Mouse (Mus musculus) G1E (cell line): ENCODE measurements around the gene Vamp8. TPM values are rescaled to one million over a fixed set of nuclear protein-coding genes. Genes with fewer than 3 reads are reported as not detected.

Experiments used
- ATAC-seq: 2 replicates; pipeline ENCODE4 v1.8.0; 2016; ENCODE audit warnings: mild to moderate bottlenecking; ENCODE audit not compliant: insufficient number of reproducible peaks, poor library complexity, low FRiP score, severe bottlenecking; ENCODE audit errors: extremely low read depth
- DNase-seq: peaks from one replicate; pipeline ENCODE4 v3.0.0; 2012; ENCODE audit warnings: low spot score
- H3K27me3 ChIP-seq: 2 replicates; pipeline ENCODE4 v1.6.1; 2012; ENCODE audit warnings: mild to moderate bottlenecking, low read length, inconsistent platforms; ENCODE audit not compliant: insufficient read depth
- H3K36me3 ChIP-seq: replicated peaks from 2 replicates; pipeline ENCODE3; 2012; ENCODE audit warnings: mild to moderate bottlenecking, inconsistent platforms
- H3K4me1 ChIP-seq: 2 replicates; pipeline ENCODE4 v1.6.1; 2012; ENCODE audit warnings: low read depth, low read length, inconsistent platforms, mixed read lengths; ENCODE audit not compliant: insufficient read depth
- H3K4me3 ChIP-seq: 2 replicates; pipeline ENCODE4 v1.5.1; 2012; ENCODE audit warnings: low read depth, mild to moderate bottlenecking, inconsistent platforms, low read length, moderate library complexity, mixed read lengths
- H3K9me3 ChIP-seq: replicated peaks from 2 replicates; pipeline ENCODE4 v1.6.1; 2012; ENCODE audit warnings: inconsistent platforms
- CTCF ChIP-seq: IDR thresholded peaks from 2 replicates; pipeline ENCODE4 v1.5.1; 2012; ENCODE audit warnings: low read depth, low read length, inconsistent platforms, mixed read lengths
- GATA1 ChIP-seq: IDR thresholded peaks from 2 replicates; pipeline ENCODE4 v1.6.1; 2012; ENCODE audit warnings: borderline replicate concordance, low read length, inconsistent platforms, mixed read lengths
- GATA2 ChIP-seq: IDR thresholded peaks from 2 replicates; pipeline ENCODE4 v1.6.1; 2012; ENCODE audit warnings: low read depth, low read length, inconsistent platforms, borderline replicate concordance
- POLR2AphosphoS5 ChIP-seq: IDR thresholded peaks from 2 replicates; pipeline ENCODE4 v1.6.1; 2012; ENCODE audit warnings: low read depth, low read length, inconsistent platforms; ENCODE audit not compliant: insufficient replicate concordance
- TAL1 ChIP-seq: conservative IDR thresholded peaks from 2 replicates; pipeline ENCODE4 v1.6.1; 2012; ENCODE audit warnings: low read depth, low read length, inconsistent platforms, mixed read lengths
- polyA plus RNA-seq: library from polyadenylated mRNA; stranded (reverse); fragments of >175 nt; gene quantifications from 2 replicates; pipeline ENCODE4 v1.2.3, GENCODE M21; 2012
- total RNA-seq, 2 experiments: library from RNA; stranded (forward) in 1 of 2; stranded (reverse) in 1 of 2; fragments of 200-1000 nt in 1 of 2; fragments of >200 nt in 1 of 2; fragmentation: Nextera tagmentation in 1 of 2; gene quantifications; 2 replicates each; pipeline ENCODE4 v1.2.3; 2014 to 2017

The Vamp8 gene
- total and polyA plus RNA-seq, 3 experiments: 58.1 to 516 (median 261) TPM

DNA sequence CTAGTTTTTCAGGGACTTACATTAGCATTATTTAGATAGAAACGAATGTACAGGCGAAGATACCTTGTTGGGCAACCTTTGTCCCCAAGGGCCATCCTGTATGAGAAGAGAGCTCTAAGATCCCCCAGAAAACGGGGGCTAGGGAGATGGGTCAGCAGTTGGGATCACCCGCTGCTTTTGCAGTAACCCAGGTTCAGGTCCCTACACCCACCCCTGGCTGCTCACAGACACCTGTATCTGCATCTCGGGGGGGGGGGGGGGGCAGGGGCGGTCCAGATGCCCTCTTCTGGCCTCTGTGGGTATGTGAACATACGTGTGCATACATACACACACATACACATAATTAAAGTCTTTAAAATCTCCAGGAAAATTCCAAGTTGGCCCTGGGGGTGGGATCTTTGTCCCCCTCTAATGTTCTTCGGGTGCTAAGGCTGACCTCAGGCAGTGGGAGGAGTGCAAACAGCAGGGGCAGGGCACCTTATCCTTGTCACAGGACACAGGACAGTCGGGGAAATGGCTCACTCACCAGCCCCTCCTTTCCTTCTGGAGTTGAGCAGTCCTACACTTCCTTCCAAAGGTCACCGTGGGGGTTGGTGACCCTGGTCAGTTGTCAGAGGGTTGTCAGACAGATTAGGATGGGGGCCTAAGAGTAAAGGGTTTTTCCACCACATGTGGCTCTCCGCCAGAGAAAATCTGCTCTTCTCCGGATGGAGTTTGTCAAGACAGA lies 455 bp upstream of the Vamp8 start:
- peak; percentile 23; the same call in 1 of the 2 replicates for ATAC-seq
- no peaks in the 10 kb centered on the region for H3K9me3 ChIP-seq
- peak overlapping the region; percentile 87 for H3K4me3 ChIP-seq
- H3K27me3 ChIP-seq: no peaks in the 10 kb centered on the region
- peaks cover 77% of the 10 kb centered on the region for H3K36me3 ChIP-seq
- peaks cover 74% of the 10 kb centered on the region for H3K4me1 ChIP-seq
- DNase-seq: peak; percentile 64
- TF ChIP-seq TAL1 (no peak), CTCF (no peak), GATA1 (no peak), GATA2 (no peak), POLR2AphosphoS5 (0 out of 2 replicates have a peak, but pooled peaks have one; percentile 47)

DNA sequence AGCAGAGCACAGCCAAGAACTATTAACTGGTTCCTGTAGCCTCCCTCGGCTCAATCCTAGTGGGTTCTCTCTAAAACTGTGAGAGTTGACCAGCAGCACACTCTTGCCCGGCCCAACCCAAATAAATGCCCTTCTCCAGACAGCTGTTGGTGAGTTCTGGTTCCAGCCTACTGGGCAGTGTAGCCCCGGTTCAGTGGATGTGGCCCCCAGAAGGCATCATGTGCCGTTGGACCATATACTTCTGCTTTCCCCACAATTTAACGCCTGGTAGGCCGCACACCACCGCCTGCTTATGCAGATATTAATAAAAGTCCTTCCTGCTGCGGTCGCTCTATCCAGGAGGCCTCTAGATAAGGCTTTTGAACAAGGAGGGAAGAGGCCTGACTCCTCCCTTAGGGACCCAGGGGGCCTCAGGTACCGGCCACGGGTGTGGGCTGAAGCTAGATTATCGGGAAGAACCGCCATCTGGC lies 997 bp downstream of the Vamp8 start:
- peak; percentile 84 for ATAC-seq
- Histone ChIP-seq H3K4me3 (peak overlapping the region; percentile 87), H3K9me3 (no peaks in the 10 kb centered on the region), H3K4me1 (peaks cover 75% of the 10 kb centered on the region), H3K27me3 (no peaks in the 10 kb centered on the region), H3K36me3 (peaks cover 77% of the 10 kb centered on the region)
- peak; percentile 96 for DNase-seq
- TF ChIP-seq GATA2 (no peak), TAL1 (peak; percentile 97)

DNA sequence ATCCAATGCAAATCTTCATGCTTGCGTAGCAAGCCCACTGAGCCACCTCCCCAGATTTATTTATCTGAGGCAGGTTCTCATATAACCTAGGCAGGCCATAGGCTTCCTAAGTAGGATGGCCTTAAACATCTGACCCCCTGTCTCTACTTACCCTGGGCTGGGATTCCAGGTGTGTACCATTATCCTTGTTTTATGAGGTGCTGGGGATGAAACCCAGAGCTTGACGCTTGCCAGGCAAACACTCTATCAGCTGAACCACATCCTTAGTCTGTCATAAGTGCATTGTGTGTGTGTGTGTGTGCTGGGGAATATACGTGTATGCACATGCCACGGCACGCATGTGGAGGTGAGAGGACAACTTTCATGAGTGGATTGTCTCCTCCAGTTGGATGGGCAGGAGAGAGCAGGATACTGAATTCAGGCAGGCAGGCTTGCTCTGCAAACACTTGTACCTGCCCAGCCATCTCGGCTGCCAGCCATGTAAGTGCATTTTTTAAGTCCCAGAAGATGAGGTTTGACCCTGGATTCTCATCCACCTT lies 1.6 kb downstream of the Vamp8 start:
- peaks cover 73% of the 10 kb centered on the region for H3K36me3 ChIP-seq

DNA sequence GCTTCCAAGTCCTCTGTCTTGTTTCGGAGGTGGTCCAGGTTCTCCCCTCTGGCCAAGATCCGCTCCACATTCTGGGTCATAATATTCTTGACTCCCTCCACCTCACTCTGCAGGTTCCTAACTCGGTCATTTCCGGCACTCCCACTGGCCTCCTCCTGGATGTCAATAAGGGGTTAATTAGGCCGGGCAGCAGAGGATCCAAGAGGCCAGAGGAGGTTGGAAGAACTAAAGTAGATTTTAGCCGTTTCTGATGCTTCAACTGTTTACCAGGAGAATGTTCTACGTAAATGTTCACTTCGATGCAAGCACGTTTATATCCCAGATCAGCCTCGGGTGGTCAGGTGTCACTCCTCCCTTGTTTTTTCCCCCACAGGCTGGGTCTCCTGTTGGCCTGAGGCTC lies 2.2 kb downstream of the Vamp8 start:
- H3K4me3 ChIP-seq: peak overlapping the region; percentile 87
- no peaks in the 10 kb centered on the region for H3K27me3 ChIP-seq
- ATAC-seq (no peak), DNase-seq (no peak)
- H3K36me3 ChIP-seq: peaks cover 68% of the 10 kb centered on the region
- no peaks in the 10 kb centered on the region for H3K9me3 ChIP-seq
- peaks cover 75% of the 10 kb centered on the region for H3K4me1 ChIP-seq
- no peak for TF ChIP-seq TAL1
- no peak for TF ChIP-seq POLR2AphosphoS5
- TF ChIP-seq GATA2: no peak
- no peak for TF ChIP-seq GATA1
- no peak for TF ChIP-seq CTCF

More for the DNA sequence above, 1.6 kb downstream of the Vamp8 start:
- Histone ChIP-seq H3K4me3 (peak overlapping the region; percentile 87), H3K27me3 (no peaks in the 10 kb centered on the region), H3K4me1 (peaks cover 75% of the 10 kb centered on the region), H3K9me3 (no peaks in the 10 kb centered on the region)
- ATAC-seq: no peak
- no peak for DNase-seq
- no peak for TF ChIP-seq CTCF
- no peak for TF ChIP-seq GATA1
- TF ChIP-seq GATA2: no peak
- TF ChIP-seq POLR2AphosphoS5: no peak
- no peak for TF ChIP-seq TAL1

DNA sequence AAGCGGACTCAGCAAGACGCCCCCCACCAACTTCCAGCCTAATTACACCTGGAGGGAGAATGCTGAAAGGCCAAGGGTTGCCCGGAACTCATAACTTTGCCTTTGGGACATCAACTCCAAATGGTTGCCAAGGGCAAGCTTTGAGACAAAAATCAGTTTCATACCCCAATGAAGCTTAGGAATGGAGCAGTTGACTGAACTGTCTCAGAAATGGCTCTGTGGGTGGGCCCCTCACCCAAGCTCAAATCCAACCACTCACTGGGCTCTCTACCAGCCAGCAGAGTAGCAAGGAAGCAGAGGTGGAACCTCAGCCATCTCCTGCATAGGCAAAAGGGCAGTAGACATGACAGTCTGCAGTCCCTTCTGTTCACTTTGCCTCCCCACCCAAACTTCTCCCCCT lies 2.7 kb downstream of the Vamp8 start:
- TF ChIP-seq CTCF: no peak
- TF ChIP-seq GATA1: no peak
- no peak for TF ChIP-seq POLR2AphosphoS5
- TF ChIP-seq TAL1: no peak
- TF ChIP-seq GATA2: no peak
- Histone ChIP-seq H3K27me3 (no peaks in the 10 kb centered on the region), H3K4me1 (peaks cover 75% of the 10 kb centered on the region), H3K4me3 (peak overlapping the region; percentile 87), H3K36me3 (peaks cover 68% of the 10 kb centered on the region), H3K9me3 (no peaks in the 10 kb centered on the region)
- DNase-seq: no peak
- no peak for ATAC-seq

DNA sequence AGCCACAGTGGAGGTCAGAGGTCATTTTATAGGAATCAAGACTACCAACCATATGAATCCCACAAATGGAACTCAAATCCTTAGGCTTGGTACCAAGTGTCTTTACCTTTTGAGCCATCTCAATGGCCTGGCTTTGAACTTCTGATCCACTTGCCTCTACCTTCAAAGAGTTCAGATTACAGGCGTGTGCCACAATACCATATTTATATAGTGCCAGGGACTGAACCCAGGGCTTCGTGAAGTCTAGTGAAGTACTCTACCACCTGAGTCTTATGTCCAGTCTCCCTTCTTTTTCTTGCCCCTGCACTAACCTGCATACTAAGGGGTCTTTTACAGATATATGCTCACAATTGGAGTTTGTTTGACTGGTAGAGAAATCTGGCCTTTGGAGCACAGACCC lies 3.9 kb downstream of the Vamp8 start:
- H3K27me3 ChIP-seq: no peaks in the 10 kb centered on the region
- ATAC-seq (no peak), DNase-seq (no peak)
- TF ChIP-seq CTCF: no peak
- no peak overlapping the region; the same call in 1 of the 2 replicates for H3K4me3 ChIP-seq
- peaks cover 76% of the 10 kb centered on the region for H3K4me1 ChIP-seq
- H3K9me3 ChIP-seq: no peaks in the 10 kb centered on the region
- H3K36me3 ChIP-seq: peaks cover 63% of the 10 kb centered on the region

DNA sequence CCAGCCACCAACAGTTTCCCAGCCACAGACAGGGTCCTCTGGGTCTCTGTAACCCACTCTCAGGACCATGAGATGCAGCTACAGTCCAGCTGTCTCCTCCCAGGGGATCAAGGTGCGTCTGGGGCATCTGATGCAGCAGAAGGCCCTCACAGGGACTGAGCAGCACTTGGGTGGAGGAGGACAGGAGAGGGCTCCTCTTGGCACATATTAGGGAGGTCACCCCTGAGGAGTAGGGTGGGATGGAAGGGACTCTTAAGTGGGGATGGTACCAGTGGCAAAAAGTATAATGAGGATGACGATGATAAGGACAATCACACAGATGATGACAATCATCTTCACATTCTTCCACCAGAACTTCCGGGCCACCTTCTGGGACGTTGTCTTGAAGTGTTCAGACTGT lies 5.2 kb downstream of the Vamp8 start:
- Histone ChIP-seq H3K36me3 (peaks cover 60% of the 10 kb centered on the region), H3K4me3 (peak overlapping the region; percentile 1; the same call in 1 of the 2 replicates), H3K9me3 (no peaks in the 10 kb centered on the region), H3K4me1 (peaks cover 81% of the 10 kb centered on the region), H3K27me3 (no peaks in the 10 kb centered on the region)
- TF ChIP-seq POLR2AphosphoS5 (no peak), GATA1 (no peak), CTCF (no peak), TAL1 (no peak), GATA2 (no peak)
- ATAC-seq (no peak), DNase-seq (no peak)
